Mouse (Mus musculus) hindbrain, embryonic 10.5 days (tissue): Measurements from ENCODE around the gene Far2. TPM values are rescaled to one million over a fixed set of nuclear protein-coding genes. Genes with fewer than 3 reads are reported as not detected.
A peak's percentile ranks its signal among the peaks of the same experiment; 100 is the strongest.

Experiments
- DNase-seq: peaks from one replicate; pipeline ENCODE4 v3.0.0-alpha.2; 2017; ENCODE audit warnings: low spot score
- H3K27ac ChIP-seq: fragments of 300-500 bp; sonication (generic); 2 replicates; pipeline ENCODE4 v1.5.1; 2016; ENCODE audit warnings: mild to moderate bottlenecking, moderate library complexity
- H3K27me3 ChIP-seq: fragments of 300-500 bp; sonication (generic); 2 replicates; pipeline ENCODE4 v1.6.1; 2016; ENCODE audit warnings: mild to moderate bottlenecking; ENCODE audit not compliant: poor library complexity, insufficient read depth, severe bottlenecking
- H3K36me3 ChIP-seq: fragments of 300-500 bp; sonication (generic); 2 replicates; pipeline ENCODE4 v1.6.1; 2016; ENCODE audit warnings: mild to moderate bottlenecking, moderate library complexity
- H3K4me1 ChIP-seq: fragments of 300-500 bp; sonication (generic); replicated peaks from 2 replicates; pipeline ENCODE4 v1.6.1; 2016; ENCODE audit warnings: mild to moderate bottlenecking
- H3K4me3 ChIP-seq: fragments of 300-500 bp; sonication (generic); 2 replicates; pipeline ENCODE4 v1.5.1; 2016; ENCODE audit warnings: mild to moderate bottlenecking, moderate library complexity
- H3K9me3 ChIP-seq: fragments of 300-500 bp; sonication (generic); 2 replicates; pipeline ENCODE4 v1.6.1; 2016; ENCODE audit warnings: mild to moderate bottlenecking, moderate library complexity
- WGBS: fragments of 180-500 bp; shearing (Covaris S2); methylation state at CpG from one replicate; pipeline ENCODE4 v1.1.7; 2016; 5-methylcytosine and 5-hydroxymethylcytosine counted together
- polyA plus RNA-seq: library from polyadenylated mRNA; unstranded; fragments of >200 nt; fragmentation: Nextera tagmentation; extraction: Ambion mirVana; gene quantifications from 2 replicates; pipeline ENCODE4 v1.2.1, GENCODE M21; 2016

Gene Far2
- polyA plus RNA-seq, 1 experiment from 2014 or later, result 1.5 TPM

DNA sequence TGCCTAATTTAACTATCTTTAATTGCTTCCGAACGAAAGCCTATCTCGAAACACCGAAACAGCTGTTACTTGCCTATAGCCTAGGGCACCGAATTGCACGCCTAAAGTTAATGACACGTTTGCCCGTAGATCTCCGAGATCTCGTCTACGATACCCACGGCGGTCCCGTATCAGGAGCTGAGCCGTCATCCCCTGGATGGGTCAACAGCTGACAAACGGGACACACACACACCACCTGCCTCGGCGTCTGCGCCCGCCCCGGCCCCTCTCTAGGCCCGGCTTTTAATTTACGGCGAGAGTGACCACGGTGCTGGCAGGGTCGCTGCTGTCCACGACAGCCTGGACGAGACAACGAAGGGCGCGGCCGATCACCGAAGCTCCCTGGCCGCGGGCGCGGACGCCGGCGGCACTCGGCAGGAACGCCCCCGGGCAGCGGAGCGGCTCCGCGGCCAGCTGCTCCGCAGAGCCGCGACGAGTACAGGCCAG, 164.4 kb downstream of the Far2 start:
- WGBS, result 1% methylated on average over 51 of the region's 51 CpGs
- Histone ChIP-seq H3K4me1 (peaks cover 18% of the 10 kb centered on the region), H3K27me3 (no peaks in the 10 kb centered on the region), H3K9me3 (no peaks in the 10 kb centered on the region), H3K36me3 (no peaks in the 10 kb centered on the region; the same call in 1 of the 2 replicates), H3K27ac (peak overlapping the region; percentile 98), H3K4me3 (peak overlapping the region; percentile 96)
- DNase-seq, result no peak

DNA sequence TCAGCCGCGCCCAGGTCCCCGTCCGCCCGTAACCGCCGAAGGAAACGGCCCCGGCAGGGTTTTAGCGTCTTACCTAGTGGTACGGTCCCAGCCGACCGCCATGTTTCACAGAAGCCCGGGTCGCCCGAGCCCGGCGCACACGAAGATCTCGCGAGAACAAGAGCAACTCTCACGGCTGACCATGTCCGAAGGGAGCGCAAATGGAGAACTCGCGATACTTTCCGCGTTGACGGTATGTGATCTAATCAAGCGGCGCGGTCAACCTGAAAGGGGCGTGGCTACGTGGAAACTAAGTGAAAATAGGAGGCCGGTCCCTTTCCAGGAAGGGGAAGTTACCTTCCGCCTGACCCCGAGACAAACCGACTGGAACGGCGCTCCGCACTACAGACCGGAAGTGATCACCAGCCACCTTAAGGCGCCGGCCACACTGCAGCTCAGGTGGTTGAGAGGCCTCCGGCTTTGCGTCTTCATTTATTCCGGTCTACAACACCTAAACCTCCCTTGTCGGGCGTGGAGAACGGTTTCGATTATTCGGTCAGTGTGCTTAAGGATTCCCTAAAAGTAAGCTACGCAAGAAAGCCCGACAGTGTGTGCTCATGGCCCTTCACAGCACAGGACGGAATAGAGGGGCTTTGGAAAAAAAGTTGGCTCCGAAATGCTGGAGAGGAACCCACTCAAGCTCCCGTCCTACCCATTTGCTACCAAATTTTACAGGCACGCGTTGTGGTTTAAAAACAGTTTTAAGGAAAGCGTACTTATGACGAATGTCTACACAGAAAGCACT, 165.0 kb downstream of the Far2 start, which contains the start of gene Ergic2:
Gene Ergic2, minus strand, starts transcription at position 478 of the 784 bp plus-strand sequence.
- Histone ChIP-seq H3K36me3 (no peaks in the 10 kb centered on the region), H3K27ac (peak within 1 kb of the TSS; percentile 98), H3K9me3 (no peaks in the 10 kb centered on the region), H3K27me3 (no peaks in the 10 kb centered on the region), H3K4me1 (peaks cover 18% of the 10 kb centered on the region), H3K4me3 (peak within 1 kb of the TSS; percentile 96)
- peak; percentile 97 for DNase-seq
- WGBS, result under 1% methylated on average over 61 of the region's 61 CpGs

DNA sequence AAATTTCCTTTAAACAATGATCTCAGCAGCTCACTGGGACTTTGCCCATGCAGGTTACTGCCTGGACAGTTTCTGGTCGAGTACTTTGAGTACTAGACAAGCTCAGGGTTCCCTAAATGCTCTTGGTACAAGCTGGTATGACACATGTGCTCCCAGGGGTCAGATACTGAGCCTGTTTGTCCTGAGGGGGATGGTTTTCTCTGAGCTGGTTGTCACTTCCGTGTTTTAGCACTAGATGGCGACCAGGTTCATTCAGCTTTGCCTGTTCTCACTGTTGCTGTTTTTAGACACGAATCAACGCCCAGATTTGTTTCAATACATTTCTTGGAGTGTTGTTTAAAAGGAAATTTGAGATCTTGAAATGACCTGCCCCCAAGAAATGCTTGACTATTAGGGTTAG, 167.7 kb downstream of the Far2 start:
- Histone ChIP-seq H3K27me3 (no peaks in the 10 kb centered on the region), H3K4me1 (peaks cover 18% of the 10 kb centered on the region), H3K9me3 (no peaks in the 10 kb centered on the region), H3K4me3 (no peak overlapping the region), H3K27ac (no peak overlapping the region), H3K36me3 (no peaks in the 10 kb centered on the region)
- 15% methylated on average over 5 of the region's 5 CpGs for WGBS
- peak; percentile 47 for DNase-seq

DNA sequence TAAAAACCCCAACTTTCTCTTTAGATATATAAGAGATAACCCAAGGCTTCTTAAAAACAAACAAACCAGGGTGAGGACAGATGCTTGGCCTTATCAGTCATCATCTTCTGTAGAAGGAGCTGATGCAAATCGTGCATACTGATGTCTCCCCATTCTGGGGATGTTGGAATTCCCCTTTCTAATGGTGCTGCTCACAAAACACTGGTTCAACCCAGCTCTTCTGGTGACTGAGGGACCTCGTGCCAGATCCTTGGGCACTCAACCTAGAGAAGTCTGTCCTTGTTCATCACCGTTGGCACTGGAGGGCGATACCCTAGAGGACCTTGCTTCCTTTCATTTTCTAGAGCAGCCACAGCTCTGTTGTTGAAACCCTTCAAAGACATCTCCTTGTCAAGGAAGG, 169.7 kb downstream of the Far2 start:
- DNase-seq, result no peak
- Histone ChIP-seq H3K27me3 (no peaks in the 10 kb centered on the region), H3K27ac (no peak overlapping the region), H3K4me3 (no peak overlapping the region), H3K4me1 (peaks cover 6% of the 10 kb centered on the region; the same call in 1 of the 2 replicates), H3K9me3 (no peaks in the 10 kb centered on the region), H3K36me3 (no peaks in the 10 kb centered on the region)
- WGBS, result 93% methylated on average over 4 of the region's 4 CpGs

- Histone ChIP-seq H3K36me3 (no peaks in the 10 kb centered on the region), H3K4me1 (no peaks in the 10 kb centered on the region), H3K9me3 (no peaks in the 10 kb centered on the region), H3K27ac (no peak overlapping the region), H3K4me3 (no peak overlapping the region), H3K27me3 (no peaks in the 10 kb centered on the region)
- no peak for DNase-seq
- WGBS, result 83% methylated on average over 2 of the region's 2 CpGs
Observed at GRCm38 (mm10) chr6:148218235-148219076, 171.4 kb downstream of the Far2 start.

DNA sequence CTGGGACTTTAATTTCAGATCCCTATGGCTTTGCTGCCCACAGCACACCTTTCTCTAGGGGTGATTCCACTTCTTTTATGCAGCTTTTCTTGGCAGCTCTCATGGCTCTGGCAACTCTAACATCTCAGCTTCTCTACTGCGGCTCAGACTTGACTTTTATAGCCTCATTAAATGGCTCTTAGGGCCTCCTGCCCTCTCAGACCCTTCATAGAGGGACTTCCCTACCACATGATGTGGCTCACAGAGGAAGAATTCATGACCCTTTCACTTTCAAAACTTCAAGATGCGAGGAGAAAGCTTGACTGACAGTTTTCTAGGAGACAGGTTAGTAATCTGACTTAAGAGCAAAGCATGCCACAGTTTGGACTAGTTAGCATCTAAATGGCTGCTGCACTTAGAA, 175.6 kb downstream of the Far2 start:
- no peaks in the 10 kb centered on the region for H3K36me3 ChIP-seq
- no peaks in the 10 kb centered on the region for H3K27me3 ChIP-seq
- H3K4me3 ChIP-seq, result no peak overlapping the region
- no peak for DNase-seq
- H3K4me1 ChIP-seq, result no peaks in the 10 kb centered on the region
- no peaks in the 10 kb centered on the region for H3K9me3 ChIP-seq
- 76% methylated on average over 2 of the region's 2 CpGs for WGBS
- H3K27ac ChIP-seq, result no peak overlapping the region

DNA sequence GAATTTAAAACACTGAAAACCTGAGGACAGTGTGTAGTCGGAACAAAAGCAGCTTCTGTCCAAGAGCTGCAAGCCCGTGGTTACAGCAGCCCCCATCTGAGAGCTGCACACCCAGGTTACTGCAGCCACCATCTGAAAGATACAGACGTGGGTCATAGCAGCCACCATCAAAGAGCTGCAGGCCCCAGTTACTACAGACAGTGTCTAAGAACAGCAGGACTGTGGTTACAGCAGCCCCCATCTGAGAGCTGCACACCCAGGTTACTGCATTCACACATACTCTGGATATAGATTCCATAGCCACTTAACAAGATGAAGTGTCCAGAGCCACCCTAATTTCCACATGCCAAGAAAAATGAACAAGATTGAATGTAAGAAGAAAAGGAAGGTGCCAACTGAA, 180.5 kb downstream of the Far2 start:
- no peaks in the 10 kb centered on the region for H3K36me3 ChIP-seq
- no peak overlapping the region for H3K4me3 ChIP-seq
- no peak overlapping the region for H3K27ac ChIP-seq
- no peaks in the 10 kb centered on the region for H3K9me3 ChIP-seq
- no peaks in the 10 kb centered on the region for H3K4me1 ChIP-seq
- H3K27me3 ChIP-seq, result no peaks in the 10 kb centered on the region
- no peak for DNase-seq
- 76% methylated on average over 3 of the region's 3 CpGs for WGBS

Other genes starting within 250 kb of the Far2 start
- 168 and 184 TPM in 2 replicates for gene Ergic2, start 165.1 kb downstream of the Far2 start, polyA plus RNA-seq